Mouse (Mus musculus): ENCODE measurements around the gene Ptma. TPM values are rescaled to one million over a fixed set of nuclear protein-coding genes. Genes with fewer than 3 reads are reported as not detected.

The Ptma gene
- total RNA-seq, 2 experiments from 2014 or later = 438 to 477 TPM

DNA sequence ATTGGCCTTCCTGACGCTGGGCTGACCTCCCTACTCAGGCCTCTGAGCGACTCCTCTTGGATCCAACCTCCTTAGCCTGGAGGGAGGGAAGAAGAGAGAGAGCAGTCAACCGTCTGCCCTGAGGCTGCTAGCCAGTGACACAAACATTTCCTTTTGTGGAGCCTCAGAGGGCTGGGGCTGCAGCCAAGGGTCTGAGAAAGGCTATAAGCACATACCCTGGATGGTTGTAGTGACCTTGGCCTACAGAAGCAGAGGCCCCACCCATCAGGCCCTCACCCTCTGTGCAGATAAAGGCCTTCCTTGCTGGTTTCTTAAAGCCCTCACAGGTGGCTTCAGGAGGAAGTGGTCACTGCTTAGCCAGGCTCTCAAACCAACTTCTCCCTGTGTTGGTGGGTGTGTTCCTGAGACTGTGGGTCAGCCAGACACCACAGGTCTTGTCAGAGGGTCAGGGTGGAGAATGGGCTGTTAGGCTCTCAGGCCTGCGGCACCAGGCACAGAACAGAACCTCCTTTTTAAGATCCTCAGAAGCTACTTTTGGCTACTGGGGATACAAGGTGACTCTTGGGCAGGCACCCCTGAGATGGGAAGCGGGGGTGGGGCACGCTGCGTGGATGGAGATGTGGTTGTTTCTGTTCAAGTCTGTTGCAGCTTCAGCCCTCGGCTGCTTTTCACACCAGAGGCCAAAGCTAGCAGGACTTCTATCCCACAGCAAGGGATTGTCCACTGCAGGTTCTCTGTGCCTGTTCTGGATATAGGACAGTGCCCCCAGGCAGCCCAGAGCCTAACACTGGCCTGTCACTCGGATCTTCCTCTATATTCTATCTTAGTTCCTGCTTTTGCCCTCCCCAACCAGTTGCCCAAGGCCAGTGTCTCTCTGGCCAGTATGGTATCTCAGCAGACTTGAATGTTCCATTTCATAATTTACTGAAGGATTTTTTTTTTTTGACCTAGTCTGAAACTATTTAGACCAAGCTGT is 34.1 kb upstream of the Ptma start:
- intact Hi-C loops (cut with DNase I) = no loop called here
- peak in 1 of 2 experiments; percentile 45 for DNase-seq (ENCODE audit: extremely low spot score in 1 of 2, low spot score in 2 of 2)

DNA sequence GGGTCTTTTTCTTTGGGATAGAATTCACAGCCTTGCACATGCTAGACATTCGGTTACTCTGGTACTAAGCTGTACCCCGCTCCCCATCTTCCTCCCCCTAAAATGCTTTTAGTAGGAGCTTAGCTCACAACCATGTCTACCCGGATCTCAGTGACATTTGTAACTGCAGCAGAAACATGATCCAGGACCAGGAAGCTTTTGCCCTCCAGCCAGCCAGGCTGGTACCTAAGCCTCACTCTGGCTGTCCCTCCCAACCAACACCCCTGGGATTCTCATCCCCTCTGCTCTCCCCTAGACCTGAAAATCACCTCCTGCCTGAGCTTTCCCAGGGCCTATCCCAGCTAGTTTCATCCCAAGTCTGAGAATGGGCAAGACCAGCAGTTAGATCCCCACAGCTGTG is 32.7 kb upstream of the Ptma start:
- DNase-seq (ENCODE audit: extremely low spot score in 1 of 2, low spot score in 2 of 2) = no peak
- intact Hi-C loops (cut with DNase I) = no loop called here

DNA sequence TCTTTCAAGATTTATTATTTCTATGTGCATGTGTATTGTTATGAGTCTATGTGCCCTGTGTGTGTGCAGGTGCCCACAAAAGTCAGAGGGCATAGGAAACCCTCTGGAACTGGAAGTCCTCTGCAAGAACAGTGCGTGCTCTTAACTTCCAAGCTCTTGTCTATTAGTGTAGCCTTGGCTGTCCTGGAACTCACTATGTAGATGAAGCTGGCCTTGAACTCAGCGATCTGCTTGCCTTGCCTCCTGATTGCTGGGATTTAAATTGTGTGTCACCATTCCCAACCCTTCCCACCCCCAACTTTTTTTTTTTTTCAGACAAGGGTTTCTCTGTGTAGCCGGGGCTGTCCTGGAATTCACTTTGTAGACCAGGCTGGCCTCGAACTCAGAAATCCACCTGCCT is 30.2 kb upstream of the Ptma start:
- no peak for DNase-seq (ENCODE audit: extremely low spot score in 1 of 2, low spot score in 2 of 2)
- intact Hi-C loops (cut with DNase I) = no loop called here

DNA sequence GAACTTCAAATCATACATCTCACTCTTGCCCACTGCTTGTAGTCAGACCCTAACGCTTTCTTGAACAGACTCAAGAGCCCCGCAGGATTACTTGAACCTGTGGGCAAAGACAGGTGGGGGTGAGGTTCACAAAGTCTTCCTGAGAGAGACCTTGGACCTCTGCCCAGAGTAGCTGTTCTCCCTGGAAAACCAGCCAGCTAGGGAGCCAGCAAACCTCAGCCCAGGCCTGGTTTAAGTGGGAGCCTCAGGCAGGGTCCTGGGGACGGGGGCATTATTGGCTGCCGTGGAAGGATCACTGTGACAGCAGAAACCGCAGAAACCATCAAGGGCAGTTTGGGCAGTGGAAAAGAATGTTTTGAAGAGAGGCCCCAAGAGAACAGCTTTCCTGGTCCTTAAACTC is 29.2 kb upstream of the Ptma start:
- intact Hi-C loops (cut with DNase I) = no loop called here

DNA sequence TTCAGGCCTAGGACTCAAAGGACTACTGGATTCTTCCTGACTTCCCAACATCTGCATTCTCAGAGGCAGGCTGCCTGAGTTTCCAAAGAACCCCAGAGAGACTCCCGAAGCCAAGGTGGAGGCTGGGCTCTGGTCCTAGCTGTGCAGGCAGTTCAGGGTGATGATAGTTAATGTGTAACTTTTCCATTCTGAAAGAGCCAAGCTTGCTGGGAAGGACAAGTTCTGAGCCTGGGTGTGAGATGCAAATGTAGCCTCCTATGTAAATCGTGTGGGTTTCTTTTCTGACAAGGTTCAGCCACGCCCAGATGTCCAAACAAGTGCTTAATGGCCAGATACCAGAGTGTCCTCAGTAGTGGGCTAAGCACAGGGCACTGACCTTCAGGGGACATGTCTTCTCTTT is 28.5 kb upstream of the Ptma start:
- intact Hi-C loops (cut with DNase I) = no loop called here
- no peak for DNase-seq (ENCODE audit: extremely low spot score in 1 of 2, low spot score in 2 of 2)

More for the DNA sequence above, 29.2 kb upstream of the Ptma start:
- DNase-seq (ENCODE audit: extremely low spot score in 1 of 2, low spot score in 2 of 2) = no peak

DNA sequence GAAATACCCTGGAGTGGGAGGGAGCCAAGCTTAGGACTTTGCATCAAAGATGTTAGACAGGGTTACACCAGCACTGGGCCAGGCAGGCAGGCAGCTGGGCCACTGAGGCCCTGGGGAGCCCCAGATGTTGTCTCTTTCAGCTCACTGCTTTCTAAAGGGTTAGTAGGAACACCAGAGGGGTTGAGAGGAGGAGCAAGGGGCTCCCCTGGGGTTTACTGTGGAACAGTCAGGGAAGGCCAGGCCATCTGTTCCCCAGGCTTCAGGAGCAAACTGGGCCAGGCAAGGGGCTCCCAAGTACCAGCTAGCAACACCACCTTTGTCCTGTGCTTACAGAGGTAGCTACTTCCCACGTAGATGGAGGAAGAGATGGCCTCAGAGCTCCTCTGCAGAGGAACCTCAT is 27.9 kb upstream of the Ptma start:
- intact Hi-C loops (cut with DNase I) = no loop called here
- DNase-seq (ENCODE audit: extremely low spot score in 1 of 2, low spot score in 2 of 2) = peak in 1 of 2 experiments; percentile 59

DNA sequence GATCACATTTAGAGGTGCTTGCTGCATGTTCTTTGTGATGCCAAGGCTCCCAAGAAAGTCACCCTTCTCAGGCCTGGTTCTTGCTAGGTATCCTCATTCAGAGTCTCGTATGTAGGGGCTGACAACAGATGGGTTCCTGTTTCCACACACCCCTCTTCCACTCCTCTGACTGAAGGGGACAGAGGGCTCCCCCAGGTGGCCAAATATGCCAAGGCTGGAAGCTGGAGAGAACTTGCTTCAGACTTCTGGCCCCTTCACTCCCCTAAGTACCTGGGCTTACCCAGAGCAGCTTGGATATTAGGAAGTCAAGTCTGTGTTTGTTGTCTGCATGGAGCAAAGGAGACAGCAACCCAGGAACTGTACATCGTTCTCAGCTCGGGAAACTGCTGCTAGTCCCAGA is 26.6 kb upstream of the Ptma start:
- peak; percentile 27 to 84 for DNase-seq (ENCODE audit: extremely low spot score in 1 of 2, low spot score in 2 of 2)
- intact Hi-C loops (cut with DNase I) = loop anchor here (2.0 kb wide), 1 partner anchor 33 kb away; no protein-coding TSS in a partner anchor

DNA sequence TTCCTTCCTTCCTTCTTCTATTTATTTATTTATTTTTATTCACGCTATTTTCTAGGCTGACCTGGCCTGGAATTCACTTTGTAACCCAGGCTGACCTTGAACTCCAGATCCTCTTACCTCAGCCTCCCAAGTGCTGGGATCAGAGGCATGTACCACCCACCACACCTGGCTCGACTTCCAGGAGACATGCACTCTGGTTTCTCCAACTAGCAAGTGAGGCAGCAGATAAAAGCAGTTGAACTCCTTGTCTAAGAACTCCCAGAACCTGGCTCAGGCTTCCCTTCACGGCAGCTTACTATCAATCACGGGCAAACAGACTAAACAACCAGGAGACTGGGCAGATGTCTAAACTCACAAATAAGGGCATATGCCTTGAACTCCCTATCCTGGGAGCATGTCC is 25.8 kb upstream of the Ptma start:
- DNase-seq (ENCODE audit: extremely low spot score in 1 of 2, low spot score in 2 of 2) = no peak

DNA sequence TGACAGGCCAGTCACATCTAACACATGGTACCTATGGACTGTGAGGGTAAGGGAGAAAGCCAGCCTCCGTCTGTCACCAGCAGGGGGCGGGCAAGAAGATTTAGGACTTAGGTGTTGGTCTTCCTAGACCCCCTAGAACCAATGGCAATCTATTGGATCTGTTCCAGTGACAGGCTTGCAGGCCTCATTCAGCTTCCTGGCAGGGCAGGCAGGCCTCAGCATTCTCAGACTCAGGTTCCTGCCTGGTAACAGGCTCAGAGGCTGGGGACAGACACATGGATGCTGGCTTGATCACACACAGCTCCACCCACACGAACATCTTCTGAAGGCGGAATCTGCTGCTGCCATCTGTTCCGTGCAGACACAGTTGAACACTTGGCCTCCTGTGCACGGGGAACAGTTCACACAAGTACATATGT is 25.4 kb upstream of the Ptma start:
- peak; percentile 73 to 74 for DNase-seq (ENCODE audit: extremely low spot score in 1 of 2, low spot score in 2 of 2)
- intact Hi-C loops (cut with DNase I) = loop anchor here (1.0 to 2.0 kb wide), 2 partner anchors 32 to 61 kb away; no protein-coding TSS in a partner anchor

More for the DNA sequence above, 25.8 kb upstream of the Ptma start:
- intact Hi-C loops (cut with DNase I) = loop anchor here (1.0 to 2.0 kb wide), 2 partner anchors 32 to 60 kb away; no protein-coding TSS in a partner anchor

DNA sequence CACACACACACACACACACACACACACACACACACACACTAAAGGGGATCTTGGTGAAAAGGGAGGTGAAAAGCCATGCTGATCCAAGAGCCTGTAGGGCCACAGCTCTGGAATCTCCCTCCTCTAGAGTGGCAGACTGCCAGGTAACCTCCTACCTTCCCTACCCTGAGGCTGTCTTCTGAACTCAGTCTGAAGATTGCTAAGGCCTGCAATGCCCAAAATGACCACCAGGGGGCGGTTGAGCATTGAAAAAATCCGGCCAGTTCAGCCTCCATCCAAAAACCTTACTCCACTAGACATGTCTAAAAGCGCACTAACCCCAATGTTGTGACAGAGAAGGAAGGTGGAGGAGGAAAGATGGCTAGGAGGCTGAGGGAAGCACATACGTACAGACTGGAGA is 25.0 kb upstream of the Ptma start:
- intact Hi-C loops (cut with DNase I) = loop anchor here (1.0 to 2.0 kb wide), 2 partner anchors 31 to 61 kb away; no protein-coding TSS in a partner anchor
- peak; percentile 85 to 90 for DNase-seq (ENCODE audit: extremely low spot score in 1 of 2, low spot score in 2 of 2)

DNA sequence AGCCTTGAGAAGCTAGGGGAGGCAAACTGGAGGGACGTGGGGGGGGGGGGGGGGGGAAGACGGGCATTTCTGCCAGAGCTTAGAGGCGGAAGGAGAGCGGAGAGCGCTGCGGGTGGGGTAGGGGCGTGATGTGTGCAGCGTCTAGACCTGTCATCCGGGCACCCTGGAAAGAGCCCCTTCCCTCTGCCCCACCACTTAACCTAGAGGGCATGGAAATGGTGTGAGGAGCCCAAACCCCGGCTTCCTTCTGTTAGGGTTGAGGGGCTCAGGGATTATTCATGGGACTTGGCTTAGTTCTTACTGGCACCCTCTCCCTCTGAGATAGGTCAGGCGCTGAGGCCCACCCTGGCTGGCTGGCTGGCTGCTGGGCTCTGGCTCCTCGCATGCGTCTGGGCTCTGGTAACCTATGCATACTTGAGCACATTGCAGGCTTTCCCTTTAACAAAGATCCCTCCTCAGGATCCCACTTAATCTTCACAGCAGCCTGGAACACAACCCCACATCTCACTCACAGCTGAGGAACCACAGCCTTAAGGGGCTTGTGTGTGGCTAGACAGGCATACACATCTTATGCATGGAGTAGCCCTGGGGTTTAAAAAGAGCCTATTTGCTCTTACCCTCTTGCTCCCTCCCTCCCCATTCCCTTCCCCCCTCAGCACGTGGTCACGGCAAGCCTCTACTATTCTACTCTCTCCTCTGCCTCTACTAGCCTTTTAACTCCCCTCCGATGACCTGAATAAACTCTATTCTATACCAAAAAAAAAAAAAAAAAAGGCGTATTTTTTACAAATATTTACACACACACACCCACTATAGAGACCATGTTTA is 24.1 kb upstream of the Ptma start:
- intact Hi-C loops (cut with DNase I) = no loop called here
- DNase-seq (ENCODE audit: extremely low spot score in 1 of 2, low spot score in 2 of 2) = no peak

DNA sequence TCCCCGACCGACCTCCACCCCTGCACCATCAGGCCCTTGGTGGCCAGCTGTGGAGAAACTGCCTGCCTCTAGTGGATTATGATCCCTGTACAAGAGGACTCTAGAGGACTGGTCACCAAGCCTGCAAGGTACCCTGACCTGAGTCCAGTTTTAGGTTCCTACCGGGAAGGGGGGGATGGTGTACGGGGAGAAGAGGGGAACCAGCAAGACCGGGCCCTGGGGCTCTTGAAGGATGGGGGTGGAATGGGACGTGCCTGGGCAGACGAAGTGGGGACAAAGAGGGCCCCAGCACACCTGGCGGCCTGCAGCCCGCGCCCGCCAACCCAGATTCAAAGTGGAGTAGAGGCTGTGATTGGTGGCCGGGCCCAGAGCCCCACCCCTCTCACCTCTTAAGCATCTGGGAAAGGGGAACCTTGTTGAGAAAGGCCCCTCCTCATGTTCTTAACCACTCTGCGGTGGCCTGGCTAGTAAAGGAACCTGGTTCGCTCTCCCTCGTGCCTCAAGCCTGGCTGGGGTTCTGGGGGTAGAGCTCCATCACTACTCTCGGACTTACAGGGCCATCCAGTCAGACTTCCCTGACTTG is 23.3 kb upstream of the Ptma start:
- intact Hi-C loops (cut with DNase I) = no loop called here
- peak in 1 of 2 experiments; percentile 49 for DNase-seq (ENCODE audit: extremely low spot score in 1 of 2, low spot score in 2 of 2)

DNA sequence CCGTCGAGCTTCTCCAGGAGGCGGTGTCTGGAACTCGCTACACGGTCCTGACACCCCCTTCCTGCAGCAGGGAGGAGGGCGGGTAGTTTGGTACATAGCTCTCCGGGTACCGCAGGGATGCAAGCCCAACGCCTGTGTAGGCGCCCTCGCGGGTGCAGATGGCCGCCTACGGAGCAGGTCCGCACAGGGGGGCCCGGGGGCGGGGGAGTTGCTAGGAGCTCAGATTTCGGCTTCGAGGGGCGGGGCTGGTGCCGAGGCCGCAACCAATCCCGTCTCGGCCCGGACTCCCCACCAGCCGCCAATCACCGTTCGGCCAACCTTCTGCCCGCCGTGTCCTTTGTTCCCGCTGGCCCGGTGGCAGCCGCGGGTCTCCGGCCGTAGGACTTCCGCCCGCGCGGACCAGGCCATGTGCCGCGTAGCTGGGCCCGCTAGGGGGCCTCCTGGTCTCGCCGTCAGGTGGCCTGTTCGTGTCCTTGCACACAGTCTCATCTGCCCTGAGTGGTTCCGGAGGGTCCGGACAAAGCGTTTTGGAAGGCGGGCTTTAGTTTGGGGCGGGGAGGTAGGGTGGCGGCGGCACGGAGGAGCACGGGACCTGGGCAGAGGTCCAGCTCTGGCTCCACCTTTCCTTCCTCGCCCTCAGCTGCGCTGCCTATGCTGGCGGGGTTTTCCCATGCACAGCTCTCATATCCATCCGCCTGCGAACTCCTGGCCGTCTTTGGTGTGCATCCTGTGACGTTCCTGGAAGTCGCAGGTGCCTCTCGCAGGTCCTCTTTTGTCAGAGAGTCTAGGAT is 22.4 kb upstream of the Ptma start:
- peak; percentile 94 to 98 for DNase-seq (ENCODE audit: extremely low spot score in 1 of 2, low spot score in 2 of 2)
- intact Hi-C loops (cut with DNase I) = loop anchor here (2.0 kb wide), 1 partner anchor 21 kb away; no protein-coding TSS in a partner anchor

DNA sequence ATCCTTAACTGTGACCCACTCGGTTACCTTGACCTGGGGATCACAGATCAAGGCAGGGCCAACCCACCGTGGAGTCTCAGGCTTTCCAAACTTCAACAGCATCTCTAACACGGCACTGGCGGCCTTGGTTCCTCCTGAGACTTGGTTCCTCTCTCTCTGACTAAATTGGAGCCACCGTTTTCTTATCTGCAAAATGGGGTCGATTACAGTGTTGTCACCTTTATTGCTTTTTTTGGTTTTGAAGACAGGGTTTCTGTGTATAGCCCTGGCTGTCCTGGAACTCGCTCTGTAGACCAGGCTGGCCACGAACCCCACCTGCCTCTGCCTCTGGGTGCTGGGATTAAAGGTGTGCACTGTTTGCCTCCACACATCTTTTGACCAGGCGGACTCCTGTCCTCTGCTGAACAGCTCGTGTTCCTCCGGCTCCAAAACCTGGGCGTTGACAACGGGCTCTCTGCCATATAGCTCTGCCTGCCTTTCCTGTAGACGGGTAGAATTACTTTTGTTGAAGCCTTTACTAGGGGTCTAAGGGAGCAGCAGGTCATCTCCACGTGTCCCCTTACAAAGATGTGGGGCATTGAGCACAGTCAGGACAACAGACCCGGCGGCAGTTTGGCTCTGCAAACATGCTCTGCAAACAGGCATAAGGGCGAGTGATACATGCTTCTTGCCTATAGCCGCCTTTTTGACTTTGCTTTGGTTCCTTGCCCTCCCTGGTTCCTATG is 21.7 kb upstream of the Ptma start:
- peak in 1 of 2 experiments; percentile 40 for DNase-seq (ENCODE audit: extremely low spot score in 1 of 2, low spot score in 2 of 2)
- intact Hi-C loops (cut with DNase I) = loop anchor here (2.0 kb wide), 1 partner anchor 20 kb away; no protein-coding TSS in a partner anchor

DNA sequence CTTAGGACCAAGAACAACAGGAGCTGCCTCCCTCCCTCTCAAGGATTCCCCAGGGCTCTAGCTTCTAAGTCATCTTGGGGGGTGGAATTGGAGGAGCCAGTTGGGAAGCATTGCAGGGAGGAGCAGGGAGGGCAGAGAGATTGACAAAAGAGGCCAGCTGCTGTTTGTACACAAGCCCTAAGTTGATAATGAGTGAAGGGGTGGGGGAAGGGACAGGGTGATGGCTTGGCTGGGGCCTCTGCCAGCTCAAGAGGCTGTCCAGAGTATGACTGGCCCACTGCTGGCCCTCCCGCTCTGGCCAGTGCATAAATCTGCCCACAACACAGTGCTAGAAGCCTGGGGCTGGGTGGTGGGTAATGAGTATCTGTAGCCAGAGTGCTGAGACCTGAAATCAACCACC is 21.1 kb upstream of the Ptma start:
- peak in 1 of 2 experiments; percentile 45 for DNase-seq (ENCODE audit: extremely low spot score in 1 of 2, low spot score in 2 of 2)
- intact Hi-C loops (cut with DNase I) = loop anchor here (2.0 kb wide), 1 partner anchor 19 kb away; no protein-coding TSS in a partner anchor

DNA sequence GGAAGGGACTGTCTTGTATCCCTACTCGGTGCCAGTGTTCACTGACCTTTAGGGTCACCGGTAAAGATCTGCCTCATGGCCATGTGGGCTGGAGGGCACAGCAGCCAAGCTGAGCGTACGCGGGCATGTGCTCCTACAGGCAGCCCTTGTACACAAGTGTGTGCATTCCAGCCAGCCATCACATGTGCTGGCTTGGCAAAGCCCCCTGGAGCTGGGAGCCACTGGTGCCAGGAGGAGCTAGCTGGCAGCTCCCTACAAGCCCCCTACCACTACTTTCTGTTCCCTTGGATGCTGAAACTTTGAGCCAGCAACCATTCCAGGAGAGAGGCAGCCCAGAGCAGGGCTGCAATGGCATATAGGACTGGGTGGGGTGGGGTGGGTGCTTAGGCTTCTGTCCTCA is 20.1 kb upstream of the Ptma start:
- DNase-seq (ENCODE audit: extremely low spot score in 1 of 2, low spot score in 2 of 2) = no peak
- intact Hi-C loops (cut with DNase I) = no loop called here

DNA sequence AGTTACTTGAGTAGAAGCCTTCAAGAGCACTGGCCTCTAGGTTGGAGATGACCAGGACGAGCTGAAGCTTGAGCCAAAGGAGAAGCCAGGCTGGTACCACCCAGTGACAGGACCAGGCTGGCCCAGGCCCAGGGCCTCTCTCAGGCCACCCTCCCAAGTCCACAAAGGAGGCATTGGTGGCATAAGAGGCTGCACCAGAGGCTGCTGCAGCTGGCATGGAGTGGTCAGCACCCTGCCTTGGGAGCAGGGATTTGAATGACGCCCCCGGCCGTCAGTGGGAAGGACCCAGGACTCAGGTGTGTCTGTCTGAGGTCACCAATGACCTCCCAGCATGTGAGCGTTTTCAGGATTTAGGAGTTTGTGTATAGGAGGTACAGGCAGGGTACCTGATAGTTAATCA is 18.7 kb upstream of the Ptma start:
- intact Hi-C loops (cut with DNase I) = no loop called here

More for the DNA sequence above, 18.7 kb upstream of the Ptma start:
- no peak for DNase-seq (ENCODE audit: extremely low spot score in 1 of 2, low spot score in 2 of 2)

Data from left cerebral cortex, postnatal 10 days (tissue).